Mouse (Mus musculus) midbrain, embryonic 14.5 days (tissue): ENCODE measurements around the gene Adamtsl3. TPM values are rescaled to one million over a fixed set of nuclear protein-coding genes. Genes with fewer than 3 reads are reported as not detected.

Experiments used
- ATAC-seq: fragments of 200-750 bp; cut with Nextera tagmentation; 2 replicates; pipeline ENCODE4 v1.8.0; 2017; ENCODE audit warnings: moderate number of reproducible peaks, moderate library complexity; ENCODE audit not compliant: low FRiP score, low TSS enrichment
- DNase-seq: peaks from one replicate; pipeline ENCODE4 v3.0.0-alpha.2; 2015
- H3K27ac ChIP-seq: fragments of 300-500 bp; sonication (generic); replicated peaks from 2 replicates; pipeline ENCODE4 v1.5.1; 2014; ENCODE audit warnings: mild to moderate bottlenecking, low read depth, low read length, moderate library complexity
- H3K27me3 ChIP-seq: fragments of 300-500 bp; sonication (generic); 2 replicates; pipeline ENCODE4 v1.6.1; 2014; ENCODE audit warnings: low read length, control low read depth, mixed read lengths; ENCODE audit not compliant: control insufficient read depth, insufficient read depth
- H3K36me3 ChIP-seq: fragments of 300-500 bp; sonication (generic); 2 replicates; pipeline ENCODE4 v1.6.1; 2014; ENCODE audit warnings: low read length, control low read depth; ENCODE audit not compliant: control insufficient read depth, insufficient read depth
- H3K4me1 ChIP-seq: fragments of 300-500 bp; sonication (generic); 2 replicates; pipeline ENCODE4 v1.6.1; 2014; ENCODE audit warnings: mild to moderate bottlenecking, antibody characterized with exemption, low read length, control low read depth; ENCODE audit not compliant: control insufficient read depth, insufficient read depth
- H3K4me2 ChIP-seq: fragments of 300-500 bp; sonication (generic); 2 replicates; pipeline ENCODE4 v1.6.1; 2014; ENCODE audit warnings: mild to moderate bottlenecking, low read length, moderate library complexity
- H3K4me3 ChIP-seq: fragments of 300-500 bp; sonication (generic); replicated peaks from 2 replicates; pipeline ENCODE4 v1.5.1; 2014; ENCODE audit warnings: low read depth, low read length
- H3K9ac ChIP-seq: fragments of 300-500 bp; sonication (generic); replicated peaks from 2 replicates; pipeline ENCODE4 v1.6.1; 2014; ENCODE audit warnings: mild to moderate bottlenecking, low read length, moderate library complexity
- H3K9me3 ChIP-seq: fragments of 300-500 bp; sonication (generic); 2 replicates; pipeline ENCODE4 v1.6.1; 2016; ENCODE audit warnings: low read length, control low read depth, mixed read lengths; ENCODE audit not compliant: control insufficient read depth
- WGBS: fragments of 180-500 bp; shearing (Covaris S2); extraction: QIAGEN DNeasy Blood & Tissue Kit; methylation state at CpG from one replicate; pipeline ENCODE4 v1.1.7; 2014; 5-methylcytosine and 5-hydroxymethylcytosine counted together
- polyA plus RNA-seq: library from polyadenylated mRNA; unstranded; fragments of >200 nt; fragmentation: Nextera tagmentation; extraction: Ambion mirVana; gene quantifications from 2 replicates; pipeline ENCODE4 v1.2.1, GENCODE M21; 2014

Adamtsl3 gene
- polyA plus RNA-seq, 1 experiment from 2014 or later, result 0.33 TPM

GRCm38 (mm10) chr7:82566688-82567087 lies 231.2 kb downstream of the Adamtsl3 start:
- DNase-seq (no peak), ATAC-seq (no peak)
- Histone ChIP-seq H3K27ac (no peak overlapping the region), H3K4me3 (no peak overlapping the region), H3K27me3 (no peaks in the 10 kb centered on the region), H3K4me1 (no peaks in the 10 kb centered on the region), H3K36me3 (no peaks in the 10 kb centered on the region), H3K9me3 (no peaks in the 10 kb centered on the region), H3K4me2 (no peak overlapping the region), H3K9ac (no peak overlapping the region)
- WGBS, result 53% methylated on average over 8 of the region's 8 CpGs

GRCm38 (mm10) chr7:82567811-82568210 lies 232.3 kb downstream of the Adamtsl3 start:
- H3K4me2 ChIP-seq, result no peak overlapping the region
- no peaks in the 10 kb centered on the region for H3K27me3 ChIP-seq
- 96% methylated on average over 3 of the region's 3 CpGs for WGBS
- H3K4me3 ChIP-seq, result no peak overlapping the region
- no peaks in the 10 kb centered on the region for H3K4me1 ChIP-seq
- no peak for ATAC-seq
- no peaks in the 10 kb centered on the region for H3K36me3 ChIP-seq
- no peak for DNase-seq
- H3K27ac ChIP-seq, result no peak overlapping the region
- H3K9ac ChIP-seq, result no peak overlapping the region
- no peaks in the 10 kb centered on the region for H3K9me3 ChIP-seq

- DNase-seq (no peak), ATAC-seq (no peak)
- Histone ChIP-seq H3K36me3 (no peaks in the 10 kb centered on the region), H3K27me3 (no peaks in the 10 kb centered on the region), H3K4me2 (no peak overlapping the region), H3K9ac (no peak overlapping the region), H3K27ac (no peak overlapping the region), H3K9me3 (no peaks in the 10 kb centered on the region), H3K4me1 (no peaks in the 10 kb centered on the region), H3K4me3 (no peak overlapping the region)
- WGBS, result 61% methylated on average over 1 of the region's 1 CpGs
Observed at GRCm38 (mm10) chr7:82572981-82573380, 237.5 kb downstream of the Adamtsl3 start.

- Histone ChIP-seq H3K9ac (no peak overlapping the region), H3K27ac (no peak overlapping the region), H3K4me3 (no peak overlapping the region), H3K9me3 (no peaks in the 10 kb centered on the region), H3K4me1 (no peaks in the 10 kb centered on the region), H3K36me3 (no peaks in the 10 kb centered on the region), H3K4me2 (no peak overlapping the region), H3K27me3 (no peaks in the 10 kb centered on the region)
- ATAC-seq (no peak), DNase-seq (no peak)
- 93% methylated on average over 3 of the region's 3 CpGs for WGBS
Observed at GRCm38 (mm10) chr7:82580007-82580406, 244.5 kb downstream of the Adamtsl3 start.

GRCm38 (mm10) chr7:82581802-82582201 lies 246.3 kb downstream of the Adamtsl3 start:
- Histone ChIP-seq H3K9ac (no peak overlapping the region), H3K27ac (no peak overlapping the region), H3K4me1 (no peaks in the 10 kb centered on the region), H3K9me3 (no peaks in the 10 kb centered on the region), H3K36me3 (no peaks in the 10 kb centered on the region), H3K4me2 (no peak overlapping the region), H3K4me3 (no peak overlapping the region), H3K27me3 (no peaks in the 10 kb centered on the region)
- DNase-seq (no peak), ATAC-seq (no peak)
- 70% methylated on average over 5 of the region's 5 CpGs for WGBS

GRCm38 (mm10) chr7:82582534-82582933 lies 247.0 kb downstream of the Adamtsl3 start:
- no peak for DNase-seq
- Histone ChIP-seq H3K9me3 (no peaks in the 10 kb centered on the region), H3K27me3 (no peaks in the 10 kb centered on the region), H3K36me3 (no peaks in the 10 kb centered on the region), H3K9ac (no peak overlapping the region), H3K4me2 (no peak overlapping the region), H3K4me3 (no peak overlapping the region), H3K27ac (no peak overlapping the region), H3K4me1 (no peaks in the 10 kb centered on the region)
- no peak for ATAC-seq
- WGBS, result 79% methylated on average over 4 of the region's 4 CpGs

GRCm38 (mm10) chr7:82590931-82591330 lies 255.4 kb downstream of the Adamtsl3 start:
- H3K27ac ChIP-seq, result no peak overlapping the region
- H3K4me1 ChIP-seq, result no peaks in the 10 kb centered on the region
- DNase-seq, result no peak
- H3K36me3 ChIP-seq, result no peaks in the 10 kb centered on the region
- no peak overlapping the region for H3K9ac ChIP-seq
- no peak overlapping the region for H3K4me2 ChIP-seq
- no peak overlapping the region for H3K4me3 ChIP-seq
- 90% methylated on average over 6 of the region's 6 CpGs for WGBS
- H3K27me3 ChIP-seq, result no peaks in the 10 kb centered on the region
- no peak for ATAC-seq
- no peaks in the 10 kb centered on the region for H3K9me3 ChIP-seq

GRCm38 (mm10) chr7:82602008-82602407 lies 266.5 kb downstream of the Adamtsl3 start:
- Histone ChIP-seq H3K27ac (no peak overlapping the region), H3K4me1 (no peaks in the 10 kb centered on the region), H3K27me3 (no peaks in the 10 kb centered on the region), H3K9me3 (no peaks in the 10 kb centered on the region), H3K4me2 (no peak overlapping the region), H3K36me3 (no peaks in the 10 kb centered on the region), H3K9ac (no peak overlapping the region), H3K4me3 (no peak overlapping the region)
- no peak for DNase-seq
- WGBS, result 93% methylated on average over 4 of the region's 4 CpGs
- no peak for ATAC-seq

- Histone ChIP-seq H3K4me1 (no peaks in the 10 kb centered on the region), H3K27me3 (no peaks in the 10 kb centered on the region), H3K9ac (no peak overlapping the region), H3K36me3 (no peaks in the 10 kb centered on the region), H3K4me3 (no peak overlapping the region), H3K9me3 (no peaks in the 10 kb centered on the region), H3K27ac (no peak overlapping the region), H3K4me2 (no peak overlapping the region)
- no peak for ATAC-seq
- WGBS, result 85% methylated on average over 6 of the region's 6 CpGs
- DNase-seq, result no peak
Observed at GRCm38 (mm10) chr7:82605425-82605824, 269.9 kb downstream of the Adamtsl3 start.
